Mouse (Mus musculus): ENCODE data around the gene Rabgap1. TPM values are rescaled to one million over a fixed set of nuclear protein-coding genes. Genes with fewer than 3 reads are reported as not detected.

Rabgap1 gene
- total RNA-seq, 2 experiments from 2014 or later, result 89.6 to 97.1 TPM

- no peak for DNase-seq (ENCODE audit: low spot score in 2 of 2)
These were observed 68.2 kb downstream of the Rabgap1 start for GRCm38 (mm10) chr2:37511134-37511901.

GRCm38 (mm10) chr2:37516030-37516710 lies 73.1 kb downstream of the Rabgap1 start, which contains the start of gene Gpr21:
Gene Gpr21, plus strand, starts transcription at chr2:37516332.
- DNase-seq (ENCODE audit: low spot score in 2 of 2), result peak in 1 of 2 experiments; percentile 14

GRCm38 (mm10) chr2:37516922-37517462 lies 73.9 kb downstream of the Rabgap1 start:
- peak; percentile 16 to 27 for DNase-seq (ENCODE audit: low spot score in 2 of 2)

GRCm38 (mm10) chr2:37518561-37519285 lies 75.6 kb downstream of the Rabgap1 start:
- no peak for DNase-seq (ENCODE audit: low spot score in 2 of 2)

- no peak for DNase-seq (ENCODE audit: low spot score in 2 of 2)
These were observed 76.2 kb downstream of the Rabgap1 start for GRCm38 (mm10) chr2:37519286-37519640.

GRCm38 (mm10) chr2:37527587-37527986 lies 84.5 kb downstream of the Rabgap1 start:
- no peak for DNase-seq (ENCODE audit: low spot score in 2 of 2)

- no peak for DNase-seq (ENCODE audit: low spot score in 2 of 2)
These were observed 86.3 kb downstream of the Rabgap1 start for GRCm38 (mm10) chr2:37529397-37529796.

- no peak for DNase-seq (ENCODE audit: low spot score in 2 of 2)
These were observed 87.7 kb downstream of the Rabgap1 start for GRCm38 (mm10) chr2:37530766-37531165.

GRCm38 (mm10) chr2:37531639-37532038 lies 88.6 kb downstream of the Rabgap1 start:
- DNase-seq (ENCODE audit: low spot score in 2 of 2), result no peak

GRCm38 (mm10) chr2:37549346-37550012 lies 106.4 kb downstream of the Rabgap1 start:
- DNase-seq (ENCODE audit: low spot score in 2 of 2), result no peak

- no peak for DNase-seq (ENCODE audit: low spot score in 2 of 2)
These were observed 113.3 kb downstream of the Rabgap1 start for GRCm38 (mm10) chr2:37556366-37556765.

GRCm38 (mm10) chr2:37565579-37565978 lies 122.5 kb downstream of the Rabgap1 start:
- no peak for DNase-seq (ENCODE audit: low spot score in 2 of 2)

GRCm38 (mm10) chr2:37566035-37566434 lies 123.0 kb downstream of the Rabgap1 start:
- no peak for DNase-seq (ENCODE audit: low spot score in 2 of 2)

- DNase-seq (ENCODE audit: low spot score in 2 of 2), result no peak
These were observed 126.8 kb downstream of the Rabgap1 start for GRCm38 (mm10) chr2:37569888-37570287.

GRCm38 (mm10) chr2:37570703-37571102 lies 127.6 kb downstream of the Rabgap1 start:
- no peak for DNase-seq (ENCODE audit: low spot score in 2 of 2)

- no peak for DNase-seq (ENCODE audit: low spot score in 2 of 2)
These were observed 129.1 kb downstream of the Rabgap1 start for GRCm38 (mm10) chr2:37572141-37572540.

- DNase-seq (ENCODE audit: low spot score in 2 of 2), result no peak
These were observed 133.6 kb downstream of the Rabgap1 start for GRCm38 (mm10) chr2:37576661-37577060.

- no peak for DNase-seq (ENCODE audit: low spot score in 2 of 2)
These were observed 135.1 kb downstream of the Rabgap1 start for GRCm38 (mm10) chr2:37578185-37578584.

- no peak for DNase-seq (ENCODE audit: low spot score in 2 of 2)
These were observed 144.8 kb downstream of the Rabgap1 start for GRCm38 (mm10) chr2:37587919-37588318.

All from left cerebral cortex, adult 18-20 months (tissue).